ENCODE assay signal across 32 mouse cellular contexts in the genomic region with DNA sequence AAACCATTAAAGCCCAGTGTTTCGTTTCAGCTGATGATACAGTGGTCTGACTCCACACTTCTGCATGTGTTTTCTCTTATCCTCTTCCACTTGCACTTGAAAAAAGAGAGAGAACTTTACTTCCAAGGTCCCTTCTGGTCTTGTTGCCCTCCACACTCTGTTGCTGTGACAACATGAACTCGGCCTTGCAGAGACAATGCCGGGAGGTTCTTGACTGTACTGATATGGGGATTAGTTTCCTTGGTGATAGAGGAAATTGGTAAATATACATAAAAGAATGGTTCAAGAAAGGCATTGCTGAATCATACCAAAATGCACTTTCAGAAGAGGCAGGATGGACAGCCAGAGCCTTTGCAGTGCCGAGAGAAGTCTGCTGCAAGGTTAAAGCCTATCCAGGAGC.
DNase-seq lines count a peak whose midpoint lies in the region; ATAC-seq and TF ChIP-seq lines count a peak whose summit lies in the region.
"Had no signal": no experiment of that assay in that cellular context is flagged by ENCODE, and none has a peak within 500 bp of the region (broad histone marks: within the 10 kb centered on the region; RNA-seq: fewer than 3 reads in every experiment).

No protein-coding gene starts in this region.

- peak; percentile 10 for DNase-seq in adrenal gland, adult 8-10 months
- no peak for DNase-seq in adrenal gland, postnatal 4 days (ENCODE audit: low spot score in 2 of 2)
- peak; percentile 88 for DNase-seq in midbrain, embryonic 11.5 days (ENCODE audit: low spot score, missing footprints)
- DNase-seq in midbrain, postnatal 0 days (ENCODE audit: low spot score): no peak
- DNase-seq in adrenal gland, postnatal 10 days: peak; percentile 4
- peak; percentile 14 for DNase-seq in midbrain, embryonic 14.5 days
- DNase-seq in spleen, postnatal 4 days (ENCODE audit: low spot score in 2 of 2): no peak
- DNase-seq: cerebellum, adult 8-10 months; cerebellum, postnatal 25 days; gastrocnemius, postnatal 25 days; heart, adult 11 months; heart, postnatal 10 days; kidney, adult 18-20 months; kidney, postnatal 25 days; lung, embryonic 14.5 days; lung, postnatal 14 days; right cerebral cortex, postnatal 25 days; spleen, adult 18-20 months had no signal

- no peak for TF ChIP-seq CTCF in midbrain, postnatal 0 days (IDR thresholded peaks at IDR 0.05)

- H3K4me3 ChIP-seq in midbrain, embryonic 11.5 days (ENCODE audit: low read depth, low read length): no peak overlapping the region
- no peak overlapping the region for H3K4me3 ChIP-seq in midbrain, postnatal 0 days (ENCODE audit: low read depth, low read length)
- no peak overlapping the region for H3K4me3 ChIP-seq in midbrain, embryonic 14.5 days (replicated peaks; ENCODE audit: low read depth, low read length)
- H3K4me3 ChIP-seq: embryonic facial prominence, embryonic 10.5 days; embryonic facial prominence, embryonic 15.5 days; heart, embryonic 12.5 days; hindbrain, embryonic 10.5 days; hindbrain, embryonic 15.5 days; kidney, embryonic 15.5 days; left cerebral cortex, adult 2 months; limb, embryonic 12.5 days; liver, embryonic 15.5 days; myocyte; neural tube, embryonic 12.5 days had no signal

- no peaks in the 10 kb centered on the region for H3K36me3 ChIP-seq in midbrain, embryonic 11.5 days (ENCODE audit: control insufficient read depth, insufficient read depth, low read length)
- no peaks in the 10 kb centered on the region for H3K36me3 ChIP-seq in midbrain, postnatal 0 days (ENCODE audit: insufficient read depth, low read length)
- no peaks in the 10 kb centered on the region for H3K36me3 ChIP-seq in midbrain, embryonic 14.5 days (ENCODE audit: control insufficient read depth, insufficient read depth, low read length)
- H3K36me3 ChIP-seq: embryonic facial prominence, embryonic 10.5 days; embryonic facial prominence, embryonic 15.5 days; heart, embryonic 12.5 days; hindbrain, embryonic 10.5 days; hindbrain, embryonic 15.5 days; kidney, embryonic 15.5 days; limb, embryonic 12.5 days; liver, embryonic 15.5 days; neural tube, embryonic 12.5 days had no signal

- H3K4me1 ChIP-seq in midbrain, embryonic 11.5 days (ENCODE audit: control insufficient read depth, insufficient read depth, low read length): no peaks in the 10 kb centered on the region
- no peaks in the 10 kb centered on the region for H3K4me1 ChIP-seq in midbrain, postnatal 0 days (ENCODE audit: insufficient read depth, low read length)
- H3K4me1 ChIP-seq in midbrain, embryonic 14.5 days (ENCODE audit: control insufficient read depth, insufficient read depth, low read length): peaks cover 5% of the 10 kb centered on the region; the same call in 1 of the 2 replicates
- H3K4me1 ChIP-seq: embryonic facial prominence, embryonic 10.5 days; embryonic facial prominence, embryonic 15.5 days; hindbrain, embryonic 15.5 days; kidney, embryonic 15.5 days; limb, embryonic 12.5 days; liver, embryonic 15.5 days; neural tube, embryonic 12.5 days had no signal

- WGBS in midbrain, embryonic 11.5 days: 67% methylated on average over 4 of the region's 4 CpGs
- 42% methylated on average over 4 of the region's 4 CpGs for WGBS in midbrain, postnatal 0 days
- WGBS in midbrain, embryonic 14.5 days: 46% methylated on average over 4 of the region's 4 CpGs

- H3K4me2 ChIP-seq in midbrain, embryonic 11.5 days: no peak overlapping the region
- no peak overlapping the region for H3K4me2 ChIP-seq in midbrain, postnatal 0 days (ENCODE audit: low read depth, low read length, poor library complexity, severe bottlenecking)
- no peak overlapping the region for H3K4me2 ChIP-seq in midbrain, embryonic 14.5 days (ENCODE audit: low read length)
- H3K4me2 ChIP-seq: embryonic facial prominence, embryonic 15.5 days; heart, embryonic 12.5 days; hindbrain, embryonic 15.5 days; kidney, embryonic 15.5 days; limb, embryonic 12.5 days; liver, embryonic 15.5 days; lung, embryonic 14.5 days; neural tube, embryonic 12.5 days had no signal

- H3K27ac ChIP-seq in midbrain, embryonic 11.5 days (ENCODE audit: low read depth, low read length): no peak overlapping the region
- H3K27ac ChIP-seq in midbrain, postnatal 0 days (ENCODE audit: low read depth, low read length): no peak overlapping the region
- H3K27ac ChIP-seq in midbrain, embryonic 14.5 days (replicated peaks; ENCODE audit: low read depth, low read length): peak overlapping the region; percentile 10; the same call in 1 of the 2 replicates
- H3K27ac ChIP-seq: embryonic facial prominence, embryonic 10.5 days; embryonic facial prominence, embryonic 15.5 days; hindbrain, embryonic 10.5 days; hindbrain, embryonic 15.5 days; kidney, embryonic 15.5 days; left cerebral cortex, adult 2 months; limb, embryonic 12.5 days; liver, embryonic 15.5 days; neural tube, embryonic 12.5 days had no signal

- peak; percentile 73; the same call in 1 of the 2 replicates for ATAC-seq in midbrain, embryonic 11.5 days (ENCODE audit: low FRiP score)
- ATAC-seq in midbrain, postnatal 0 days (ENCODE audit: low FRiP score): no peak
- ATAC-seq in midbrain, embryonic 14.5 days (ENCODE audit: low FRiP score, low TSS enrichment): no peak
- ATAC-seq: forebrain, embryonic 14.5 days; inflammation-experienced regulatory T-cells, adult 6 months; Patski had no signal

- H3K9me3 ChIP-seq in midbrain, embryonic 11.5 days (ENCODE audit: control insufficient read depth, low read length): no peaks in the 10 kb centered on the region
- H3K9me3 ChIP-seq in midbrain, postnatal 0 days (ENCODE audit: low read length): no peaks in the 10 kb centered on the region
- no peaks in the 10 kb centered on the region for H3K9me3 ChIP-seq in midbrain, embryonic 14.5 days (ENCODE audit: control insufficient read depth, low read length)
- H3K9me3 ChIP-seq: embryonic facial prominence, embryonic 10.5 days; embryonic facial prominence, embryonic 15.5 days; heart, embryonic 12.5 days; hindbrain, embryonic 10.5 days; hindbrain, embryonic 15.5 days; kidney, embryonic 15.5 days; limb, embryonic 12.5 days; liver, embryonic 15.5 days; neural tube, embryonic 12.5 days had no signal

- no peaks in the 10 kb centered on the region for H3K27me3 ChIP-seq in midbrain, embryonic 11.5 days (ENCODE audit: control insufficient read depth, insufficient read depth, low read length)
- no peaks in the 10 kb centered on the region for H3K27me3 ChIP-seq in midbrain, postnatal 0 days (ENCODE audit: insufficient read depth, low read length)
- H3K27me3 ChIP-seq in midbrain, embryonic 14.5 days (ENCODE audit: control insufficient read depth, insufficient read depth, low read length): no peaks in the 10 kb centered on the region
- H3K27me3 ChIP-seq: embryonic facial prominence, embryonic 15.5 days; heart, embryonic 12.5 days; hindbrain, embryonic 15.5 days; kidney, embryonic 15.5 days; limb, embryonic 12.5 days; liver, embryonic 15.5 days; neural tube, embryonic 12.5 days had no signal

- no peak overlapping the region for H3K9ac ChIP-seq in midbrain, embryonic 11.5 days (ENCODE audit: low read length)
- H3K9ac ChIP-seq in midbrain, postnatal 0 days (replicated peaks; ENCODE audit: low read length, poor library complexity, severe bottlenecking): no peak overlapping the region
- no peak overlapping the region for H3K9ac ChIP-seq in midbrain, embryonic 14.5 days (replicated peaks; ENCODE audit: low read length)
- H3K9ac ChIP-seq: embryonic facial prominence, embryonic 15.5 days; heart, embryonic 12.5 days; hindbrain, embryonic 15.5 days; kidney, embryonic 15.5 days; limb, embryonic 12.5 days; liver, embryonic 15.5 days; lung, embryonic 14.5 days; neural tube, embryonic 12.5 days had no signal

Comparison
In these comparisons a context has a peak if more than half of its experiments do, and no peak if none do; other contexts are left out.
1. DNase-seq: peak in adrenal gland, adult 8-10 months (single experiment), midbrain, embryonic 11.5 days (single experiment), adrenal gland, postnatal 10 days (single experiment) and midbrain, embryonic 14.5 days (single experiment); none in adrenal gland, postnatal 4 days (0 of 2), midbrain, postnatal 0 days (single experiment) and spleen, postnatal 4 days (0 of 2).